Mouse (Mus musculus) hindbrain, embryonic 13.5 days (tissue): ENCODE data around the gene Folr1. TPM values are rescaled to one million over a fixed set of nuclear protein-coding genes. Genes with fewer than 3 reads are reported as not detected.

ENCODE experiments used
- ATAC-seq: fragments of 200-750 bp; cut with Nextera tagmentation; 2 replicates; pipeline ENCODE4 v1.8.0; 2017; ENCODE audit warnings: moderate TSS enrichment; ENCODE audit not compliant: low FRiP score
- H3K27ac ChIP-seq: fragments of 300-500 bp; sonication (generic); 2 replicates; pipeline ENCODE4 v1.5.1; 2015; ENCODE audit warnings: inconsistent platforms, mild to moderate bottlenecking, moderate library complexity
- H3K27me3 ChIP-seq: fragments of 300-500 bp; sonication (generic); 2 replicates; pipeline ENCODE4 v1.6.1; 2015; ENCODE audit warnings: mild to moderate bottlenecking, inconsistent platforms
- H3K36me3 ChIP-seq: fragments of 300-500 bp; sonication (generic); 2 replicates; pipeline ENCODE4 v1.6.1; 2015; ENCODE audit warnings: mild to moderate bottlenecking, inconsistent platforms
- H3K4me1 ChIP-seq: fragments of 300-500 bp; sonication (generic); replicated peaks from 2 replicates; pipeline ENCODE4 v1.6.1; 2015; ENCODE audit warnings: inconsistent platforms
- H3K4me2 ChIP-seq: fragments of 300-500 bp; sonication (generic); 2 replicates; pipeline ENCODE4 v1.6.1; 2015; ENCODE audit warnings: inconsistent platforms, mild to moderate bottlenecking, moderate library complexity
- H3K4me3 ChIP-seq: fragments of 300-500 bp; sonication (generic); 2 replicates; pipeline ENCODE4 v1.5.1; 2015; ENCODE audit warnings: mild to moderate bottlenecking, inconsistent platforms
- H3K9ac ChIP-seq: fragments of 300-500 bp; sonication (generic); 2 replicates; pipeline ENCODE4 v1.6.1; 2015; ENCODE audit warnings: mild to moderate bottlenecking, inconsistent platforms
- H3K9me3 ChIP-seq: fragments of 300-500 bp; sonication (generic); 2 replicates; pipeline ENCODE4 v1.6.1; 2016; ENCODE audit warnings: inconsistent platforms
- WGBS: fragments of 180-500 bp; shearing (Covaris S2); methylation state at CpG from one replicate; pipeline ENCODE4 v1.1.7; 2015; 5-methylcytosine and 5-hydroxymethylcytosine counted together
- polyA plus RNA-seq: library from polyadenylated mRNA; unstranded; fragments of >200 nt; fragmentation: Nextera tagmentation; extraction: Ambion mirVana; gene quantifications from 2 replicates; pipeline ENCODE4 v1.2.1, GENCODE M21; 2015

The Folr1 gene
- polyA plus RNA-seq, 1 experiment from 2014 or later: 39.2 TPM

GRCm38 (mm10) chr7:101837154-101837605 is 33.4 kb downstream of the Folr1 start:
- Histone ChIP-seq H3K27ac (peak overlapping the region; percentile 89), H3K9ac (peak overlapping the region; percentile 85), H3K4me3 (peak overlapping the region; percentile 64), H3K9me3 (no peaks in the 10 kb centered on the region), H3K36me3 (peaks cover 4% of the 10 kb centered on the region; the same call in 1 of the 2 replicates), H3K27me3 (peaks cover 20% of the 10 kb centered on the region; the same call in 1 of the 2 replicates), H3K4me2 (peak overlapping the region; percentile 96), H3K4me1 (peaks cover 47% of the 10 kb centered on the region)
- peak; percentile 9; the same call in 1 of the 2 replicates for ATAC-seq
- WGBS: under 1% methylated on average over 20 of the region's 20 CpGs

DNA sequence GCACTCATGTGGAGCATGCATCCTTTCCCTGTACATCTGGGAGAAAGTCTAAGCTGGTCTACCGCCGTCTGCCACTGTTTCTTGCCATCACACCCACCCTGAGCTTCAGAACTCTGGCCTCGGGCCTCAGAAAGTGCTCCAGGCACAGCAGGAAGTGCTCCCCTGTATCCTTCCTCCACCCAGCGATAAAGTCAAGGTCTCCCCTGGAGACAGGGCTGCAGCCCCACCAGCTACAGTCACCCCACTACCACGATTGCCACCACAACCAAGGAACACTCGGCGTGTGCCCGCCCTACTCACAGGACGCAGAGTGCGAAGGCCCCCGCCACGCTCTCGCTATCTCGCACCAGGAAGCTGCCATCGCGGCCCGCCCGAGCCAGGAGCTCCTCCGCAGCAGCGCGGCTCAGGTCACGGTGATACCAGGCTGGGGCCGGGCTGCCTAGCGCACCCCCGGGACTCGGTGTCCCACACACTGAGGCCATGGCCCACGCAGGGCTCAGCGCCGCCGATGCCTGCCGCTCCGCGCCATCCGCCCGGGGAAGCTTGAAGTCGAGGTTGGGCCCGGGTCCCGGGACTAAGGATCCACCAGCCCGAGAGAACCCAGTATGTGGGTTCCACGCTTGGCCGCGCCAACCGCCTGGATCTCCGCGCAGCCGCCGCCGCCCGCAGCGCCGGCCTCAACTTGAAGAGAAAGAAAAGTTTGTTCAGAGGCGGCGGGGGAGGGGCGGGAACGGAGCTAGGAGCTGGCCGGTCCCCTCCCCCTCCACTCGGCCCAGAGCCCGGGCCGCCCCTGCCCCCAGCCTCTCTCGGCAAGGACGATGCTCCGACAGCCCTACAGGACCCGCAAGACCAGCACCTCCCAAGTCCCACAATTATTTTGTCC is 34.1 kb downstream of the Folr1 start:
- Histone ChIP-seq H3K36me3 (peaks cover 10% of the 10 kb centered on the region), H3K4me3 (peak overlapping the region; percentile 64), H3K4me2 (peak overlapping the region; percentile 96), H3K27me3 (peaks cover 20% of the 10 kb centered on the region; the same call in 1 of the 2 replicates), H3K9me3 (no peaks in the 10 kb centered on the region), H3K9ac (peak overlapping the region; percentile 85), H3K4me1 (peaks cover 47% of the 10 kb centered on the region), H3K27ac (peak overlapping the region; percentile 89)
- WGBS: 1% methylated on average over 63 of the region's 63 CpGs
- peak; percentile 52 for ATAC-seq

GRCm38 (mm10) chr7:101835457-101836109 is 35.0 kb downstream of the Folr1 start:
- H3K4me3 ChIP-seq: peak overlapping the region; percentile 64
- H3K9me3 ChIP-seq: no peaks in the 10 kb centered on the region
- peak overlapping the region; percentile 89; the same call in 1 of the 2 replicates for H3K27ac ChIP-seq
- no peak for ATAC-seq
- H3K4me1 ChIP-seq: peaks cover 47% of the 10 kb centered on the region
- H3K27me3 ChIP-seq: peaks cover 20% of the 10 kb centered on the region; the same call in 1 of the 2 replicates
- H3K9ac ChIP-seq: peak overlapping the region; percentile 85; the same call in 1 of the 2 replicates
- 45% methylated on average over 5 of the region's 5 CpGs for WGBS
- peaks cover 20% of the 10 kb centered on the region for H3K36me3 ChIP-seq
- H3K4me2 ChIP-seq: peak overlapping the region; percentile 96

- no peak overlapping the region for H3K4me3 ChIP-seq
- H3K4me2 ChIP-seq: peak overlapping the region; percentile 96; the same call in 1 of the 2 replicates
- peaks cover 26% of the 10 kb centered on the region for H3K36me3 ChIP-seq
- H3K4me1 ChIP-seq: peaks cover 47% of the 10 kb centered on the region
- ATAC-seq: no peak
- no peak overlapping the region for H3K9ac ChIP-seq
- 62% methylated on average over 3 of the region's 3 CpGs for whole genome bisulfite sequencing
- no peaks in the 10 kb centered on the region for H3K9me3 ChIP-seq
- peaks cover 20% of the 10 kb centered on the region; the same call in 1 of the 2 replicates for H3K27me3 ChIP-seq
- H3K27ac ChIP-seq: no peak overlapping the region
These were observed 35.7 kb downstream of the Folr1 start for GRCm38 (mm10) chr7:101834903-101835302.

GRCm38 (mm10) chr7:101833916-101834584 is 36.5 kb downstream of the Folr1 start:
- WGBS: 52% methylated on average over 3 of the region's 3 CpGs
- Histone ChIP-seq H3K27ac (no peak overlapping the region), H3K9ac (peak overlapping the region; percentile 30; the same call in 1 of the 2 replicates), H3K4me2 (no peak overlapping the region), H3K9me3 (no peaks in the 10 kb centered on the region), H3K36me3 (peaks cover 34% of the 10 kb centered on the region), H3K4me3 (no peak overlapping the region), H3K4me1 (peaks cover 47% of the 10 kb centered on the region), H3K27me3 (peaks cover 19% of the 10 kb centered on the region; the same call in 1 of the 2 replicates)
- no peak for ATAC-seq

DNA sequence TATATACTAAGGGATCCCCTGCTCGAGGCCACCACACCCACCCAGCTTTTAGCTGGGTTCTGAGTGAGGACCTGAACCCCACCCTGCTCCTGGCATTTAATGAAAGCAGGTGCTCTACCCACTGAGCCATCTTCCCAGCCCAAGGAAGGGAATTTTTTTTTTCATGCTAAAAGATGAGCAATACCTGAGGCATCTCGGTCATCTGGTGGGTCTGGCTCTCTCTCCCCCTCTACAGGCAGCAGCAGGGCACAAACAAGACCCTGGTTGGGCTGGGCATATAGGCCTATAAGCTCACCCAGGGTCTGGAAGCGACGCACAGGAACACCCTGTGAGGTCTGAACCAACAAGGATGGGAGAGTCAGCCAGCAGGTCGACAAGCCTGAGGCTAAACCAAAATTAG is 37.2 kb downstream of the Folr1 start:
- H3K27ac ChIP-seq: no peak overlapping the region
- WGBS: 70% methylated on average over 5 of the region's 5 CpGs

DNA sequence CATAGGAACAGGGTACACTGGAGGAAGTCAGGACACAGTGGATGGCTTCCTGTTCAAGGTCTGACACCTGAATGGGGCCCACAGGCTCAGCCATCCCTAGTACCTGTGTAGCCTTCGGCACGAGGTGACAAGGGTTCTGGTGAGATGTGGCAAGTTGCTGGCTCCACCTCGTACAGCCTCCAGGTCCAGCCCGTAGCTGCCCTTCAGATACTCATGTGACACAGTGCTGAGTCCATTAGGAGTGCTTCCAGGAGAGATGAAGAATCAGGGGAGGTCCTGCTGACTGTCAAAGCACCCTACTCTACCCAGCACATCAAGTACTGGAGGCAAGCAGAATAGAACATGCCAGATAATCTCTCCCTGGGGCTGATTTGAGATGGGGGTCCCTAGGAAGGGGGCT is 38.2 kb downstream of the Folr1 start:
- Histone ChIP-seq H3K36me3 (peaks cover 51% of the 10 kb centered on the region), H3K4me2 (no peak overlapping the region), H3K27me3 (peaks cover 9% of the 10 kb centered on the region; the same call in 1 of the 2 replicates), H3K27ac (no peak overlapping the region), H3K9me3 (no peaks in the 10 kb centered on the region), H3K4me1 (peaks cover 39% of the 10 kb centered on the region), H3K4me3 (no peak overlapping the region), H3K9ac (no peak overlapping the region)
- ATAC-seq: no peak
- 96% methylated on average over 4 of the region's 4 CpGs for WGBS

More for the DNA sequence above, 37.2 kb downstream of the Folr1 start:
- H3K4me3 ChIP-seq: no peak overlapping the region
- no peaks in the 10 kb centered on the region for H3K9me3 ChIP-seq
- H3K27me3 ChIP-seq: peaks cover 13% of the 10 kb centered on the region; the same call in 1 of the 2 replicates
- ATAC-seq: no peak
- H3K9ac ChIP-seq: no peak overlapping the region
- peaks cover 44% of the 10 kb centered on the region for H3K4me1 ChIP-seq
- no peak overlapping the region for H3K4me2 ChIP-seq
- H3K36me3 ChIP-seq: peaks cover 41% of the 10 kb centered on the region

DNA sequence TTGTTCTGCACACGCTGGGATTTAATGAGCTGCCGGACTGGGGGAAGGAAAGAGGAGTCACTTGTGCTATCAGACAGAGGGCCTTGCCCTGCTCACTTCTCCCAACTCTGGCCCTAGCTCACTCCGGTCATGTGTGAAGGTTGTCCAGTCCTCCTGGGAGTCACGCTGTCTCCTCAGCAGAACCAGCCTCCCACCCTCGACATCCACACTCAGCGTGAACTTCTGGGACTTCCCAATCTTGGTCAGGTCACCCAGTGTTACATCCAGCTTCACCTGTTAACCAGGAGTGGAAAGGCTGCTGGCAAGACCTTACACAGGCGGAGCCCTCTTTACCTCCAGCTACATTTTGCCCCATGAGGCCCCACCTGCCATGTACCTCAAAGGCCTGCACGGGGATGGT is 39.2 kb downstream of the Folr1 start:
- Histone ChIP-seq H3K4me3 (no peak overlapping the region), H3K27ac (no peak overlapping the region), H3K27me3 (peaks cover under 1% of the 10 kb centered on the region; the same call in 1 of the 2 replicates), H3K36me3 (peaks cover 59% of the 10 kb centered on the region), H3K4me1 (peaks cover 30% of the 10 kb centered on the region), H3K9ac (no peak overlapping the region), H3K4me2 (no peak overlapping the region), H3K9me3 (no peaks in the 10 kb centered on the region)
- WGBS: 94% methylated on average over 8 of the region's 8 CpGs
- no peak for ATAC-seq

DNA sequence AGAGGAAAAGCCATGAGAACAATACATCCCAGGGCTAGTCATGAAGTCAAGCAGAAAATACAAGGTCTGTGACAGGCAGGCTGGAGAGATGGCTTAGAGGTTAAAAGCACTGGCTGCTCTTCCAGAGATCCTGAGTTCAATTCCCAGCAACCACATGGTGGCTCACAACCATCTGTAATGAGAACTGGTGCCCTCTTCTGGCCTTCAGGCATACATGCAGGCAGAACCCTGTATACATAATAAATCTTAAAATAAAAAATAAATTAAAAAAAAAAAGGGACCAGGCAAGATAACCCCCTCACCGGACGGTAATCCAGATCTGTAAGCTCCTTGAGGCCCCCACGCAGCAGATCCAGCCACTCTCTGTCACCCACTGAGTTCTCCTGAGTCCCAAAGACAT is 40.2 kb downstream of the Folr1 start:
- H3K4me2 ChIP-seq: no peak overlapping the region
- H3K9me3 ChIP-seq: no peaks in the 10 kb centered on the region
- H3K36me3 ChIP-seq: peaks cover 68% of the 10 kb centered on the region
- 94% methylated on average over 3 of the region's 3 CpGs for WGBS
- H3K9ac ChIP-seq: no peak overlapping the region
- ATAC-seq: no peak
- H3K27me3 ChIP-seq: no peaks in the 10 kb centered on the region
- H3K4me3 ChIP-seq: no peak overlapping the region
- H3K4me1 ChIP-seq: peaks cover 20% of the 10 kb centered on the region
- H3K27ac ChIP-seq: no peak overlapping the region

DNA sequence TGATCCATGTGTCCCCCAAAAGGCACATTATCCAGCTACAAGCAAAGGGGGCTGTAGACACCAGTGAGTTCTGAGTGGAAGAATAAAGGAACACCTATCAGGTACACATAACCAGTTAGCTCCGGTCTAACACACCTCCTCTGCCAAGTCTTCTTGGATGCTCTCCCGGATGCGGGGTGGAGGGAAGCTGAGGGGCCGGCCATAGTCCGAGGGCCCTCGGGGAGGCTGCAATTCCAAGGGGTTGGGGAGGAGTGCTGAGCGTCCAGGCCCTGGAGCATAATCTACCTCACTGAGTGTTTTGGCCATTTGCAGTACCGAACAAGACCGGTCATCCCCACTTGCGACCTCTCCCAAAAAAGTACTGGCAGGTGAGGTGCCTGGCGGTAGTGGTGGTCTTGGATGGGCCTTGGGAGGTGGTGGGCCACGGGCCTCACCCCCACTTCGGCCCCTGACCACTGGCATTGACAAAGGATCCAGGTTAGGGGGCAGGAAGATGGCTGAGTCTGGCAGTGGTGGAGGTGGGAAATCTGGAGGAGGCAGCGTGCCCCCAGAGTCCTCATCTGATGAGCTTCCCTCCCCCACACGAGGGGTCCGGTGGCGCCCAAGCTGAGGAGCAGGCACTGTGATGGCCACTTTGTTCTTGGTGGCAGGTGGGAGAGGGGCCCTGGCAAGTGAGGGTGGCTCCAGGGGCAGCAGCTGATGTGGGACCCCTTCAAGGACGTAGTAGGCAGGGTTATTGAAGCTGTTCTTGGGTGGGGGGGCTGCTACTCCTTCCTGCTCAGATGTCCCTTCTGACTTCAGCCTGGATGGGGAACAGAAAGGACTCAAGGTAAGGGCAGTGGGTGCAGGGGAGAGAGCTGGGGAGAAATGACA is 46.6 kb downstream of the Folr1 start:
- H3K27me3 ChIP-seq: peaks cover 55% of the 10 kb centered on the region
- H3K4me1 ChIP-seq: peaks cover 22% of the 10 kb centered on the region
- no peak overlapping the region for H3K9ac ChIP-seq
- no peak overlapping the region for H3K4me2 ChIP-seq
- H3K36me3 ChIP-seq: peaks cover 42% of the 10 kb centered on the region
- no peaks in the 10 kb centered on the region for H3K9me3 ChIP-seq
- H3K27ac ChIP-seq: no peak overlapping the region
- WGBS: 90% methylated on average over 18 of the region's 18 CpGs
- peak; percentile 15; the same call in 1 of the 2 replicates for ATAC-seq
- H3K4me3 ChIP-seq: no peak overlapping the region
